Mouse (Mus musculus) erythroblast, embryonic 14.5 days (primary cell): ENCODE results near the gene Slc40a1.

ENCODE experiments used
- GATA1 ChIP-seq: IDR thresholded peaks from 2 replicates; pipeline ENCODE4 v1.6.1; 2012; ENCODE audit warnings: low read length, inconsistent platforms, mixed read lengths
- TAL1 ChIP-seq: IDR thresholded peaks from 3 replicates; pipeline ENCODE4 v1.6.1; 2012; ENCODE audit warnings: low read length, inconsistent platforms, mixed read lengths

DNA sequence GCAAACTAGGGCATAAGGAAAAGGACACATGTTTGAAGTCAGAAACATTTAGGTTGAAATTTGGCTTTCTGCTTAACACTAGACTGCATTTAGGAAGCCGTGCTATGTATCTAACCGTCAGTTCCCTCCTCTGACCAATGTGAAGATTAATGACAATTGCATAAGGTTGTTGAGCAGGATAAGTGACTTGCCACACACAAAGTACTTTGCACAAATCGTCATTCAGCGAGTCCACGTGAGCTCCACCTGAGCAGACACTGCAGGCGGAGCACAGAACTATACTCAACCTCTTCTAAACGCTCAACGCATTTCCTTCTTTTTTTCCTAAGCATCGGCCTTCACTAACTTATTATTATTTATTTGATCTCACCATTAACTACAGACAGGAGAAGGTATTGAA is 39.5 kb downstream of the Slc40a1 start:
- no peak for TF ChIP-seq GATA1
- no peak for TF ChIP-seq TAL1
